Mouse (Mus musculus) brain, embryonic 14.5 days (tissue): ENCODE results near the gene Celsr1. TPM values are rescaled to one million over a fixed set of nuclear protein-coding genes. Genes with fewer than 3 reads are reported as not detected.

Source experiments
- DNase-seq: peaks from one replicate; pipeline ENCODE4 v3.0.0-alpha.2; 2011; ENCODE audit warnings: low read depth
- CTCF ChIP-seq: fragments of 200-500 bp; IDR thresholded peaks from 2 replicates; pipeline ENCODE4 v1.5.1; 2012; ENCODE audit warnings: inconsistent platforms, mild to moderate bottlenecking, moderate library complexity, borderline replicate concordance; ENCODE audit not compliant: insufficient read depth, insufficient read length; ENCODE audit errors: extremely low read depth
- POLR2A ChIP-seq: fragments of 200-500 bp; IDR thresholded peaks from 2 replicates; pipeline ENCODE4 v1.6.1; 2012; ENCODE audit warnings: mild to moderate bottlenecking, inconsistent platforms, borderline replicate concordance; ENCODE audit not compliant: poor library complexity, insufficient read depth, insufficient read length, severe bottlenecking; ENCODE audit errors: extremely low read depth
- polyA plus RNA-seq: library from polyadenylated mRNA; depleted of rRNA; stranded (reverse); fragments of >200 nt; gene quantifications from 2 replicates; pipeline ENCODE4 v1.2.3, GENCODE M21; 2012

The Celsr1 gene
- polyA plus RNA-seq, 1 experiment, result 17.6 TPM

DNA sequence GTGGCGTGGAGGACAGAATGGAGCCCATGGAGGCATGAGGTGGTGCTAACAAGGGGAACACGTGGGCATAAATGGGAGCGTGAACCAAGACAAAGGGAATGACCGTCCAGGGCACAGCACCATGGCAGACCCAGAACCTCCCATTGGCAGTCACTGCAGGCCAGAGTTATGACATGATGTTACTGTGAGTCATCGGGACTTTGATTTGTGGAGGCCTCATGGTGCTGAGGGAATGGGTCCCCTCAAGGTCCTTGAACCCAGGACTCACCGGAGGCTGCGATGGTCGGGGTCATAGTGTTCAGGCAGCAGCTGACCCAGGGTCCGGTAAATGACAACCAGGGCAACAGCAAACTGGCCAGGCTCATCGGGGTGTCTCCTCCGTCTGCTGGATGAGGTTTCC is 111.7 kb downstream of the Celsr1 start:
- TF ChIP-seq POLR2A, result no peak
- TF ChIP-seq CTCF, result no peak

DNA sequence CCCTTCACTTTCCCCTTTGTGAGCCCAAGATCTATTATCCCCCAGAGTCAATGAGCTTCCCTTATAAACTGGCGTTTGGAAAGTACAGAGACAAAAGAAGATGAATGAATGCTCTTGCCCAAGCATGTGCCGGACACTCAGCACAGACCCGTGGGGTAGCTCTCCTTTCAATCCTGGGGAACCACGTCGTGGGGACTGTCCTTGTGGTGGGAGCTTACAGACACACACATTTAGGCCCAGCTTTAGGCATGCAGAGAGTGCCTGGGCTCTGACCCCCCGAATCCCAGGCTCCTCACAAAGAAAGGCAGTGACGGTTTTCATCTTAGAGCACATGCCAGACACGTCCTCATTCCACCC is 113.7 kb downstream of the Celsr1 start:
- no peak for TF ChIP-seq CTCF
- TF ChIP-seq POLR2A, result no peak
- no peak for DNase-seq

More for the DNA sequence above, 111.7 kb downstream of the Celsr1 start:
- no peak for DNase-seq

DNA sequence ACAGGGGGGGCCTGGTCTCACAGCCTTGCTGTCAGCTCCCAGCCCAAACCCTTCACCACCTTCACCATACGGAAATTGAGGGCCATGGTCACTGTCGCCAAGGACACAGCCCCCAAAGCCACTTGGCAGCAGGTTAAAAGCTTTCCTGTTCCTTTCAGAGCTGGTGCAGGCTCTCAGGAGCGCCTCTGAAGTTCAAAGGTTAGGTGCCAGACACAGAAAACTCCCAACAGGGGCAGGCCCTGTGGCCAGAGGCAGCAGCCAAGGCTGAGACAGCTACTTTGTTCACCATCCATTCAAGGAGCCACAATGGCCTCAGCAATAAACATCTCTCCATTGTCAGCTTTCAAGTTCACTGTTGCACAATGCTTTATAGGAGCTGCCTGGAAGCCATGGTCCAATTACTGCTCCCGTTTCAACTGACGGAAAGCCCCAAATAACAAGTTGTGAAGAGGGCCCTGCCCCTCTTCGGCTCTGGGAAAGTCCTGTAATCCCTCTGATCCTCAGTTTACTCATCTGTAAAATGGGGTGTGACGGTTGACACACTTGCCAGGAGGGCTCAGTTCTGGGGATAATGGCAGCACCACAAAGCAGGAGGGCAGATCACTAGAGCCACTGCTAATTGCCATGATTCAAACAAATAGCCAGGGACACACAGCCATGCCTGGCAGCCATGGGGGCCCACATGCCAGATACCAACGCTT is 114.2 kb downstream of the Celsr1 start:
- DNase-seq, result peak; percentile 51

DNA sequence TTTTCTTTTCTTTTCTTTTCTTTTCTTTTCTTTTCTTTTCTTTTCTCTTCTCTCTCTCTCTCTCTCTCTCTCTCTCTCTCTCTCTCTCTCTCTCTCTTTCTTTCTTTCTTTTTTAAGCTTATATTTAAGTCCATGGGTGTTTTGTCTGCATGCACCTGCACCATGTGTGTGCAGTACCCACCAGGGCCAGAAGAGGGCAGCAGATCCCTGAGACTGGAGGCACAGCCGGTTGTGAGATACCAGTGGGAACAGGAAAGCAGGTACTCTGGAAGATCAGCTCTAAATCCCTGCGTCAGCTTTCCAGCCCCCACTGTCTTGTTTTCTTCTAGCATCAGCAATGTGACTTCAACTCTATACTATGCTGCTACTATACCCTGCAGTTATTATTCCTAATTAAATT is 120.0 kb downstream of the Celsr1 start:
- peak; percentile 78 for DNase-seq
- TF ChIP-seq CTCF, result peak; percentile 94
- TF ChIP-seq POLR2A, result no peak

More for the DNA sequence above, 114.2 kb downstream of the Celsr1 start:
- no peak for TF ChIP-seq POLR2A
- no peak for TF ChIP-seq CTCF

DNA sequence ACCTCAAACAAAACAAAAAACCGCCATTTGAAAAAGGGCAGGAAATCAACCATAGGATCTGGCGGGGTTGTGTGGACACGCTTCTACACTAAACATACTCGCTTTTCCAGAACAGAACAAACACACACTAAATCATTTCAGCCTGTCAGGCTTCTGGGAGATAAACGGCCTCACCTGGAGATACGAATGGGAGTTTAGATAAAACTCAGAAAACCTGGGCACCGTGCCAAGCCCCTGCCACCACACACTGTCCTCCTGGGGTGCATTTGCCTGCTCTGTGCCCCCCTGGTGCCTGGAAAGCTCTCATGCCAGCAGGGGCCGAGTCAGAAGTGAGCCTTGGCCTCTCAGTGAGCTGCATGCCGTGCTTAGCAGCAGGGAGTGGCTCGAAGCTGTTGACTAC is 123.6 kb downstream of the Celsr1 start:
- DNase-seq, result no peak
- no peak for TF ChIP-seq POLR2A
- no peak for TF ChIP-seq CTCF

DNA sequence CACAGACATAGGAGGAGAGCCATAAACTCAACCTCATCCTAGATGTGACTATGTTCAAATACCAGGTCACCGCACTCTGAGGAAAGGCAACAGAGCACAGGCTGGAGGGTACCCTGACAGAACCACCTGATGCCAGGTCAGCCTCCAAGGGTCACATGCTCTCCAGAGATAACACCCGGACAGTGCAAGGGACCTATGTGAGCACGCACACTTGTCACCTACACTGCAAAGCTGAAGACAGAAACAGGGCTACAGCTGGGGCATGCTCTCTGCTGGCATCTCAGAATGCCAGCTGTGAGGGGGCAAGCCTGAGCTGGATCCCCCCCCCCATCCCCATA is 124.1 kb downstream of the Celsr1 start:
- DNase-seq, result no peak
- no peak for TF ChIP-seq POLR2A
- TF ChIP-seq CTCF, result no peak

DNA sequence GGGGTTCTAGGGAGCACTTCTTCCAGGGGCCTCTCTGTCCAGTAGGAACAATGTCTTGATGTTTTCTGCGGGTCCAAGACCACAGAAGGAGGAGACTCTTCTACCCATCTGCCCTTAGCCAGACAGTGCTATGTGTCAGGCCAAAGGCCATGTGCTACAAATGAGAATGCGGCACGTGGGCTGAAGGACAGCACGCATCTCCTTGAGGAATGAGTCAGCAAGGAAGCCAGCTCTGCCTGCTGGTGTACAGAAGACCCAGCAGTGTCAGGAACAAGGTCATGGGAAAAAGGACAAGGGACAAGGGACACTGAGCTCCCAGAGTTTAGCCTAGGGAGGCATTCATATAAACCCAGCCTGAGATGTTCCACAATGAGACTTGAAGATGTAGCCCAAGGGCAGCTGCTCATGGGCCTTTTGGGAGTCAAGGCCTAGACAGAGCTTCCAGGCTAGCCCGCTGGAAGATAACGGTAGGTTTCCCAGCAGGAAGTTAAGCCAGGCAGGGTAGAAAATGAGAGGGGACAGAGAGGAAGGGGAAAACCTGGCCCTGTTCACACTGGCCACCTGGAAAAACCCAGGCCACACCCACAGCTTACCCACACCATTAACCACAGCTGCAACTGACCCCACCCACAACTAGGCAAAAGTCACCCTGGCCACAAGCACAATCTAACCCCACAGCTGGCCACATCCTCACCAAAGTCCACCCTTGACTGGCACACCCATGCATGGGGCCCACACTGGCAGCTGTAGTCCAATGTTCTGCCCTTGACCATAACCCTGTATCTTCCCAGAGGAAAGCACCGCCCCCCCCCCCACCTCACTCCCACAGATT is 124.7 kb downstream of the Celsr1 start:
- no peak for DNase-seq
- TF ChIP-seq POLR2A (no peak), CTCF (no peak)

DNA sequence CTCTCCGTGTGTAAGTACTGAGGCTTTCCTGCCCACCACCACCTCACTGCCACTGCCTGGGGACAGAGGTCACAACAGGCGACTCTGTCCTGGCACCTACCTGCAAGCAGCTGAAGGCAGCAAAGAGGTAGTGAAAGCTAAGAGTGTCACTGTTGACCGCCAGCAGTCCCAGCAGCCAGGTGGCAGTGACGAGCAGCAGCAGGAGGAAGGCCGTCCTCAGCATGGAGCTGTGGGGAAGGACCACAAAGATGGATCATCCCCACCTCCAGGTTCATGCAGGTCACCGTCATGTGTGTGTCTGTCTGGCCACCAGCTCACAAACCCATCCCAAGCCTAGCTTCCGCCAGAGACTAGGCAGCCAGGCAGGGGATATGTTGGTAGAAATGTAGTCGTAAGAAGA is 129.8 kb downstream of the Celsr1 start:
- TF ChIP-seq POLR2A (no peak), CTCF (peak; percentile 42)
- no peak for DNase-seq

DNA sequence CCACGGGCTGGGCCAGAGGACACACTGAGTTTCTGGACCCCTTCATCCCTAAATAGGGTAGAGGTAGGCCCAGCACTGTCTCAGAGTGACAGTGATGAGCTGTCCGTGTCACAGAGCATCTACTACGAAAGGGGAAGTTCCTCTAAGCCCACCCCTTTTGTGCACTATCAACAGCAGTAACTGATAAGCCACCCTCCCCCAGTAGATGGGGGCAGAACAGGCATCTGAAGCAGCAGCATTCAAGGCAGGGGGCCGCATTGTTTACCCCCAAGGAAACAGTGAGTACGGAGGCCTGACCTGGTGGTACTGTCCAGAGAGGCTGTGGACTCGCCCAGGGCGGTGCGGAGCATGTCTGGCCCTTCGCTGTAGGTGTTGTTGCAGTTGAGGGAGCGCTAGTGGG is 131.1 kb downstream of the Celsr1 start:
- TF ChIP-seq CTCF (no peak), POLR2A (no peak)
- DNase-seq, result no peak

DNA sequence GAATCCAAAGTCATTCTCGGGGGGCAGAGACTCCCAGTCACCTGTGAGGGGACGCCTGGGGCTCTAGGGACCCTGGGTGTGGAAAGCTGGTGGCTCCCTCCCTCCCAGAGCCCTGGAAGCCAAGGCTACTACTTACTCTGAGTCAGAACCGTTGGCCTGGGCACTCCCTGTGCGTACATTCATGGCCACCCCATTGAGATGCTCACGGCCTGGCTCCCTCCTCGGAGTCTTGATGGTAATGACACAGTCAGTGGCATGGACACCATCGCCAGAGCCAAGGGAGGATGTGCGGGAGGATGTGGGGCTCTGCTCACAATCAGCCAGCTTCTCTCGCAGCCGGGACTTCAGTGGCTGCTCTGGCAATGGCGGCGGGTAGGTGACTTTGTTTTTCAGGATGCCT is 132.8 kb downstream of the Celsr1 start:
- no peak for DNase-seq
- TF ChIP-seq CTCF, result no peak
- no peak for TF ChIP-seq POLR2A

DNA sequence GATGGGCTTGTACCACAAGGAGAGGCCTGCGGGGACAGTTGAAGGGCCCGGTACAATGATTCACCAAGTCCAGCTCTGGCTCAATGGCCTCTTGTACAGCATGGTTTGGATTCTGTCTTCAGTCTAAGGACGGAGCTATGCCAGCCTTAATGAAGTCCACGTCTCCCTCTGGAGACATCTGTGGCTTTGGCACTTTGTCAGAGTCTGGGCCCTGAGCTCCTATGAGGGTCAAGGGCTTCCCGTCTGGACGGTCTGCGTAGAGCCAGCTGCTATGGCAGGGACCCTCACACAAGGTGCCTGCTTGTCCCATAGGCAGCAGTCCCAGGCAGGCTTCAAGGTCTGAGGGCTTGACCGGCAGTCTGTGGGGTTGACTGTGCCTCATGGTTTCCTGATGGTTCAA is 133.3 kb downstream of the Celsr1 start:
- peak; percentile 38 for DNase-seq
- TF ChIP-seq POLR2A, result no peak
- TF ChIP-seq CTCF, result no peak

DNA sequence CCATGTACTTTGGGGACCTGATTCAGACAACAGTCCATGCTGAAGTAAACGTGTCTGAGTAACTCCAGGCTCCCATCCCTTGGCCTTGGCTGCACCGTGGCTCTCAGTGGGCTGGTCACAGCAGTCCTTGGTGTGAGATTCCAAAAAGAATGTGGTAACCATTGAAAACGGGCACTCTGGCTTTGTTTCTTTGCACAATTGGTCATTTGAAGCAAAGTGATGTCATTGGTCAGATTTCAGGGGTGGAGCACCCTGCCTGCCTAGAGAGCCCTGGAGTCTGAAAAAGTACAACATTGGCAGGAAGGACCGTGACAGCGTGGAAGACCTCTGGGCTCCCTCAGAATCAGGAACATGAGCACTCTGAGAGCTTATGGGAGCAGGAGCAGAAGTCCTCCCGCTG is 134.2 kb downstream of the Celsr1 start:
- TF ChIP-seq POLR2A, result no peak
- TF ChIP-seq CTCF, result no peak
- peak; percentile 28 for DNase-seq
